Mouse (Mus musculus) liver, adult 2 months (tissue): ENCODE results near the gene Tef.

Experiments used
- CTCF ChIP-seq: fragments of 200-500 bp; IDR thresholded peaks from 2 replicates; pipeline ENCODE4 v1.5.1; 2011; ENCODE audit warnings: low read depth, low read length, control low read depth
- POLR2A ChIP-seq: fragments of 200-500 bp; IDR thresholded peaks from 2 replicates; pipeline ENCODE4 v1.6.1; 2011; ENCODE audit warnings: low read length, control low read depth; ENCODE audit not compliant: insufficient read depth; ENCODE audit errors: extremely low read depth

- no peak for TF ChIP-seq POLR2A
- TF ChIP-seq CTCF, result no peak
Observed at GRCm38 (mm10) chr15:81769037-81769436, 33.2 kb upstream of the Tef start.
